Mouse (Mus musculus): ENCODE measurements around the gene Krt84. TPM values are rescaled to one million over a fixed set of nuclear protein-coding genes. Genes with fewer than 3 reads are reported as not detected.
A peak's percentile ranks its signal among the peaks of the same experiment; 100 is the strongest.
"Not testable (repeated sequence)": the region's sequence is repeated elsewhere in the genome, so short reads cannot be mapped to it uniquely, and the experiment has no call there.

Krt84 gene
- total RNA-seq (2022): not detected

- no peak for DNase-seq
Observed at GRCm38 (mm10) chr15:101532720-101533119, at the start of gene Krt84. Gene Krt84 (minus strand): TSS chr15:101532820.

- no peak for DNase-seq
Observed at GRCm38 (mm10) chr15:101581701-101582100, 49.1 kb upstream of the Krt84 start.

- no peak for DNase-seq
Observed at GRCm38 (mm10) chr15:101575506-101575905, 42.9 kb upstream of the Krt84 start.

GRCm38 (mm10) chr15:101573796-101574345 lies 41.3 kb upstream of the Krt84 start, which contains the start of gene Krt75:
Gene Krt75 (minus strand): TSS chr15:101573904.
- no peak for DNase-seq

GRCm38 (mm10) chr15:101567780-101568179 lies 35.2 kb upstream of the Krt84 start:
- DNase-seq: no peak

GRCm38 (mm10) chr15:101562850-101563249 lies 30.2 kb upstream of the Krt84 start, which contains the start of gene Krt90:
Gene Krt90 (minus strand): TSS chr15:101562950.
- no peak for DNase-seq

GRCm38 (mm10) chr15:101558034-101558646 lies 25.5 kb upstream of the Krt84 start:
- DNase-seq: no peak

GRCm38 (mm10) chr15:101553169-101553568 lies 20.5 kb upstream of the Krt84 start:
- DNase-seq: no peak

- DNase-seq: no peak
Observed at GRCm38 (mm10) chr15:101552188-101552587, 19.6 kb upstream of the Krt84 start.

GRCm38 (mm10) chr15:101550567-101550966 lies 17.9 kb upstream of the Krt84 start, which contains the start of gene Krt82:
Gene Krt82 (minus strand): TSS chr15:101550667.
- DNase-seq: no peak

GRCm38 (mm10) chr15:101544478-101544877 lies 11.9 kb upstream of the Krt84 start:
- no peak for DNase-seq

GRCm38 (mm10) chr15:101542543-101542942 lies 9.9 kb upstream of the Krt84 start:
- no peak for DNase-seq

GRCm38 (mm10) chr15:101538580-101538900 lies 5.9 kb upstream of the Krt84 start:
- no peak for DNase-seq

GRCm38 (mm10) chr15:101537864-101538579 lies 5.4 kb upstream of the Krt84 start:
- no peak for DNase-seq

- DNase-seq: no peak
Observed at GRCm38 (mm10) chr15:101536054-101536850, 3.6 kb upstream of the Krt84 start.

- no peak for DNase-seq
Observed at GRCm38 (mm10) chr15:101522556-101523232, 9.9 kb downstream of the Krt84 start.

- peak; percentile 50 for DNase-seq
Observed at GRCm38 (mm10) chr15:101519792-101520191, 12.8 kb downstream of the Krt84 start.

GRCm38 (mm10) chr15:101517161-101517560 lies 15.5 kb downstream of the Krt84 start, which contains the start of gene Gm49425:
Gene Gm49425 (minus strand): TSS chr15:101517261.
- not testable (repeated sequence) for DNase-seq

GRCm38 (mm10) chr15:101508247-101508646 lies 24.4 kb downstream of the Krt84 start:
- no peak for DNase-seq

- no peak for DNase-seq
Observed at GRCm38 (mm10) chr15:101506896-101507758, 25.5 kb downstream of the Krt84 start.

GRCm38 (mm10) chr15:101497181-101497580 lies 35.4 kb downstream of the Krt84 start:
- DNase-seq: peak; percentile 77
